Mouse (Mus musculus) yolk sac, embryonic 10.5 days (tissue): ENCODE data around the gene Srgap3.
"Not testable (repeated sequence)": the region's sequence is repeated elsewhere in the genome, so short reads cannot be mapped to it uniquely, and the experiment has no call there.

Experiments
- DNase-seq: peaks from one replicate; pipeline ENCODE4 v3.0.0-alpha.2; 2017; ENCODE audit warnings: low spot score

Gene Srgap3

GRCm38 (mm10) chr6:112861351-112862297 lies 85.4 kb downstream of the Srgap3 start:
- no peak for DNase-seq

- DNase-seq, result not testable (repeated sequence)
Measured at GRCm38 (mm10) chr6:112860290-112860689, 86.8 kb downstream of the Srgap3 start.

- no peak for DNase-seq
Measured at GRCm38 (mm10) chr6:112857057-112857456, 90.0 kb downstream of the Srgap3 start.

DNA sequence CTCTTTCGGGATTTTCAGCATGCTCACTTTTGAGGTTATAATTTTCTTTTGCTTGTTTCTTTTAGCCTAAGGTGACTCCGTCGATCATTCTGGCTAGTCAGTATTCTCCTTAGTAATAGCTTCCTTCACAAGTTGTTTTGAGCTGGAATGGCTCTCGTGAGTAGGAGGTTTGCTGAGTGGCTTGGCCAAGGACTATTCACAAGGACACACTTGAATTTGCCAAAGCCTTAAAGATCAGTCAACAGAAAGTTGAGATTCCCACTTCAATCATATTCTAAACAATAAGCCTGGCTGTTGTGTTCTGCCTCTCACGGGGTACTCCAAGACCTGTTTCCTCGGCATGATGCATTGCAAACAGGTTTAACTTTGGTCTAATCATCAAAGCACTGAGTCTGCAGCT lies 91.9 kb downstream of the Srgap3 start:
- no peak for DNase-seq

- DNase-seq, result no peak
Measured at GRCm38 (mm10) chr6:112852261-112853235, 94.5 kb downstream of the Srgap3 start.

DNA sequence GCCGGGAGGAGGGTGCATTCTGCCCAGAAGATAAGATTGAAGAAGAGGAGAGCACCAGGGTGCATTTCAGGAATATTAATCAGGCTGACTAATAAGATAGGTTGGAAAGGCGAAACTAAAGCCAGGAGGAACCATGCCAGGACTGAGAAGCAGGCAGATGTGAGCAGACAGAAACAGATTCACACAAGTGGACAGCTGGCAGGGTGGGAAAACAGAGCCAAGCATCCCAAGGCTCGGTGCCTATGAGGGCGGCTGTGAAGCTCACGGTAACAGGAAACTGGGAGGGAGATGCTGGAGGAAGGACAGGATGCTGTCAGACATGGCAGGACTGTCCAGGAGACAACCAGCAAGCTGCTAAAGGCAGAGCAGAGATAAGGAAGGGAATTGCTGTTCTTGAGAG lies 96.3 kb downstream of the Srgap3 start:
- DNase-seq, result no peak

GRCm38 (mm10) chr6:112848629-112849180 lies 98.4 kb downstream of the Srgap3 start:
- no peak for DNase-seq

- DNase-seq, result no peak
Measured at GRCm38 (mm10) chr6:112846863-112847262, 100.2 kb downstream of the Srgap3 start.

GRCm38 (mm10) chr6:112842426-112842825 lies 104.6 kb downstream of the Srgap3 start:
- DNase-seq, result no peak

DNA sequence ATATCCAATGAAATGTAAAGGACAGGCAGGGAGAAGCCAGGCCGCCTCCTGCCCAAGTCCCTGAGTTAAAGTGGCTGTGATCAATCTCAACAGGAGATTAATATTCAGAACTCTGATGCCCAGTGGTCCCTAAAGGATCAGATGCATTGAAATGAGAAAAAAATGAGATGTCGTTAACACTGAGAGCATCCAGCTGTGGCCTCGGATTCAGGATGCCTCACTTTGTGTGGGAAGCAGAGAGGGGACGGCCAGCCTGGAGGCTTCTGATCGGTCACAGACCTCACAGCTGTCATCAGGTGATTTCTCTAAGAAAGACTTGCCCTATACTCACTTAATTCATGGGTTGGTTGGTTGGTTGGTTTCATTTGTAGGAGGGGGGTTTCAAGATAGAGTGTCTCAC lies 106.7 kb downstream of the Srgap3 start:
- no peak for DNase-seq

DNA sequence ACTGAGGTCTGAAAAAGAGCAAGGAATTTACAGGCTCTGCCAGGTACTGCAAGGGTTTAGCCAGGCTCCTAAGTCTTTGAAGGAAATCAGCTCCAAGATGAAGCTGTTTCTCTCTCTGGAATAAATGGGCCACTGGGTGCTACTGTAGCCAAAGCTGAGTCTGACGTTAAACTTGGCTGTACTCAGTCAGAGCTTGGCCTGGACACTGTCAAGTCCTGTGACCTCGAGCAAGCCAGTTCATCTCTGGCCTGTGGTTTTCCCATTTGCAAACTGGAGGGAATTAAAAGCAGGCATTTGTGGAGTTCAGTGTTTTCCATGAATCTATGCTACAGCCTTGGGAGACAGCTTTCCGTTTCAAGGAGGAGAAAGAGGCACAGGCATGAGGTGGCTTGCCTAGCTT lies 107.7 kb downstream of the Srgap3 start:
- no peak for DNase-seq

- DNase-seq, result no peak
Measured at GRCm38 (mm10) chr6:112838879-112839278, 108.2 kb downstream of the Srgap3 start.

GRCm38 (mm10) chr6:112836712-112837111 lies 110.4 kb downstream of the Srgap3 start:
- DNase-seq, result no peak

GRCm38 (mm10) chr6:112835413-112835812 lies 111.7 kb downstream of the Srgap3 start:
- DNase-seq, result no peak

GRCm38 (mm10) chr6:112834430-112834829 lies 112.6 kb downstream of the Srgap3 start:
- no peak for DNase-seq

GRCm38 (mm10) chr6:112833763-112834162 lies 113.3 kb downstream of the Srgap3 start:
- DNase-seq, result no peak

GRCm38 (mm10) chr6:112829196-112829595 lies 117.9 kb downstream of the Srgap3 start:
- DNase-seq, result no peak

DNA sequence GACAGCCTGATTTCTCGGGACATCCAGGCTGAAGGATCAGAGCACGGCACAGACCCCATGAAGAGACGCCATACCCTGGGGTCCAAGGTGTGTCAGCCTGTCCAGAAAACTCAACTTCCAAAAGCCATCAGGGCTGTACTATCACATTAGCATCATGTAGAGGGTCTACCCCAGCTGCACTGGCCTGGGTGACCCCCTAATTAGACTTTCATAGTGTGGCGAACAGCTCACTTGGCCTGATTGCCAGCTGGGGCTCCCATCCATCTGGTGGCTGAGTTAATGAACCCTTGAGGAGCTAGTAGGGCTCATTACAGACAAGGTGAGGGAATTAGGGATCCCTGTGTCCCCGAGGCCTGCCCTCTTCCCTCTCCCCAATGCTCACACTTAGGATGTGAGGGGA lies 118.6 kb downstream of the Srgap3 start:
- DNase-seq, result no peak

DNA sequence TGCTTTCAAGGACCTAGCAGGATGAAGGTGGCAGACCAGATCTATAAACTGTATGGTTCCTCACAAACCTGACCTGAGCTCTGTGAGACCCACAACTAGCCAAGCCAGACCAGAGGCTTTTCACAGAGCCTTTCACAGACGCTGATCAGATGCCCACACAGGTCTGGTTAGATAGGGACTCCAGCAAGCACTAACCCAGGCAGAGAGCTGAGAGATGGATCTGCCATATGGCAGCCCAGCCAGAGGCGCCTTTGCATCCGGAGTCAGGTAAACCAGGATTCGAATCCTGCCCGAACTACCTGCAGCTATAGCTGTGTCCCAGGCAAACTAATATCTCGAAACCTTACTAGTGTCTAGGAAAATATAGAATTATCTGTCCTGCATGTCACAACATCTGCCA lies 121.4 kb downstream of the Srgap3 start:
- DNase-seq, result no peak

DNA sequence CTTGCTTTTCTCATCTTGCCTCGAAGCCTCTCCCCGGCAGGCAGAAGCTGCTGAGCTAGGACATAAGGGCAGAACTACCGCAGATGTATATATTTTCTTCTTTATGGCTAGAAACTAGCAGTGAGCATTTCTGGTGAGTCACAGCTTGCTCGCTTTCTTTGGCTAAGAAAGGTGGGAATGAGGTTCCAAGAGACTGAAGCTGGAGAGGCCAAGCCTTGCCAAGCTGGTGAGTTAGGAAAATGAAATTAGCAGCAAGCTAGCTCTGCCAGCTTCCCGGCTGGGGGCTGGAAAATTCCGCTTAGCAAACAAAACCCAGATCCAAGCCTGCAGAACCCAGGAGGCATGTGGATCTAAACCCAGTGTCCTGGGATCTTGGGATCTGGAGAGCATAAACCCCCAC lies 124.0 kb downstream of the Srgap3 start:
- DNase-seq, result no peak

GRCm38 (mm10) chr6:112820298-112820992 lies 126.6 kb downstream of the Srgap3 start:
- DNase-seq, result no peak
